Mouse (Mus musculus): ENCODE measurements around the gene Spag9.
A peak's percentile ranks its signal among the peaks of the same experiment; 100 is the strongest.
"Not testable (repeated sequence)": the region's sequence is repeated elsewhere in the genome, so short reads cannot be mapped to it uniquely, and the experiment has no call there.

DNA sequence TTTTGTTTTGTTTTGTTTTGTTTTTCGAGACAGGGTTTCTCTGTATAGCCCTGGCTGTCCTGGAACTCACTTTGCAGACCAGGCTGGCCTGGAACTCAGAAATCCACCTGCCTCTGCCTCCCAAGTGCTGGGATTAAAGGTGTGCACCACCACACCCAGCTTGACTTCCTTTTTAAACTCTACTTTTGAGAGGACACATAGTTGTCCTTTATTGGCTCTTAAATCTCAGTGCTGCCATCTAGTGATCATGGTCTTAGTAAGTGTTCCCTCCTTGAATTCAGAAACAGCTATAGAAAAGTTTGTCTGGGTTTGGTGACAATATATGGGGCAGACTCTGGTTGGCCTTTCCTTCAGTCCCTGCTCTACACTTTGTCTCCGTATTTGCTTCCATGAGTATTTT, 91.1 kb downstream of the Spag9 start:
- TF ChIP-seq CTCF (IDR thresholded peaks at IDR 0.05; ENCODE audit: extremely low read depth, insufficient read depth, low read length) = 0 out of 2 replicates have a peak, but pooled peaks have one; percentile 6
- not testable (repeated sequence) for TF ChIP-seq POLR2A (IDR thresholded peaks at IDR 0.05; ENCODE audit: extremely low read depth, insufficient read depth, low read length)
